Mouse (Mus musculus): ENCODE measurements at regions not wholly inside any gene's neighbourhood (a gene's known extent, or its start where the extent isn't known, plus 50 kb on each side); places are given as distances from the start of the nearest gene placed in this dataset.

GRCm38 (mm10) chr1:138386001-138386400 is 112.5 kb downstream of the Atp6v1g3 start:
- 52% methylated on average over 5 of the region's 5 CpGs for WGBS
- no peaks in the 10 kb centered on the region for H3K27me3 ChIP-seq (replicated peaks)
- H3K4me2 ChIP-seq (replicated peaks) = no peak overlapping the region
- no peak overlapping the region for H3K9ac ChIP-seq
- H3K27ac ChIP-seq = no peak overlapping the region
- no peak overlapping the region for H3K4me3 ChIP-seq (replicated peaks)
- H3K9me3 ChIP-seq = no peaks in the 10 kb centered on the region
- no peak for ATAC-seq
- H3K36me3 ChIP-seq = no peaks in the 10 kb centered on the region
- no peaks in the 10 kb centered on the region for H3K4me1 ChIP-seq (replicated peaks)

GRCm38 (mm10) chr1:138388634-138389033 is 115.1 kb downstream of the Atp6v1g3 start:
- Histone ChIP-seq H3K27ac (no peak overlapping the region), H3K4me1 (replicated peaks) (no peaks in the 10 kb centered on the region), H3K36me3 (no peaks in the 10 kb centered on the region), H3K4me2 (replicated peaks) (no peak overlapping the region), H3K27me3 (replicated peaks) (no peaks in the 10 kb centered on the region), H3K9me3 (no peaks in the 10 kb centered on the region), H3K4me3 (replicated peaks) (no peak overlapping the region), H3K9ac (no peak overlapping the region)
- 86% methylated on average over 8 of the region's 8 CpGs for WGBS
- no peak for ATAC-seq

- Histone ChIP-seq H3K4me2 (replicated peaks) (no peak overlapping the region), H3K4me3 (replicated peaks) (no peak overlapping the region), H3K9me3 (no peaks in the 10 kb centered on the region), H3K27me3 (replicated peaks) (no peaks in the 10 kb centered on the region), H3K4me1 (replicated peaks) (no peaks in the 10 kb centered on the region), H3K36me3 (no peaks in the 10 kb centered on the region), H3K9ac (no peak overlapping the region), H3K27ac (no peak overlapping the region)
- no peak for ATAC-seq
- WGBS = 59% methylated on average over 1 of the region's 1 CpGs
Observed at GRCm38 (mm10) chr1:138389676-138390075, 116.1 kb downstream of the Atp6v1g3 start.

GRCm38 (mm10) chr1:138418610-138419009 is 145.1 kb downstream of the Atp6v1g3 start:
- ATAC-seq = no peak
- Histone ChIP-seq H3K4me1 (replicated peaks) (no peaks in the 10 kb centered on the region), H3K36me3 (no peaks in the 10 kb centered on the region), H3K9ac (no peak overlapping the region), H3K9me3 (no peaks in the 10 kb centered on the region), H3K27me3 (replicated peaks) (no peaks in the 10 kb centered on the region), H3K27ac (no peak overlapping the region), H3K4me3 (replicated peaks) (no peak overlapping the region), H3K4me2 (replicated peaks) (no peak overlapping the region)
- WGBS = 70% methylated on average over 3 of the region's 3 CpGs

- WGBS = 82% methylated on average over 2 of the region's 2 CpGs
- no peak overlapping the region for H3K27ac ChIP-seq
- H3K4me2 ChIP-seq (replicated peaks) = no peak overlapping the region
- H3K9me3 ChIP-seq = no peaks in the 10 kb centered on the region
- H3K36me3 ChIP-seq = no peaks in the 10 kb centered on the region
- no peak overlapping the region for H3K9ac ChIP-seq
- no peak for ATAC-seq
- H3K27me3 ChIP-seq (replicated peaks) = no peaks in the 10 kb centered on the region
- H3K4me3 ChIP-seq (replicated peaks) = no peak overlapping the region
- H3K4me1 ChIP-seq (replicated peaks) = no peaks in the 10 kb centered on the region
Observed at GRCm38 (mm10) chr1:138427416-138427815, 153.9 kb downstream of the Atp6v1g3 start.
